Mouse (Mus musculus) stomach, embryonic 14.5 days (tissue): Measurements from ENCODE around the gene Olfr372. TPM values are rescaled to one million over a fixed set of nuclear protein-coding genes. Genes with fewer than 3 reads are reported as not detected.
"Not testable (repeated sequence)": the region's sequence is repeated elsewhere in the genome, so short reads cannot be mapped to it uniquely, and the experiment has no call there.

ENCODE experiments used
- ATAC-seq: fragments of 200-750 bp; cut with Nextera tagmentation; 2 replicates; pipeline ENCODE4 v1.8.0; 2017; ENCODE audit warnings: low read depth, moderate TSS enrichment; ENCODE audit not compliant: insufficient number of reproducible peaks, insufficient read depth, low FRiP score
- H3K27ac ChIP-seq: fragments of 300-500 bp; sonication (generic); 2 replicates; pipeline ENCODE4 v1.5.1; 2014; ENCODE audit warnings: mild to moderate bottlenecking, low read length, moderate library complexity, mixed read lengths
- H3K27me3 ChIP-seq: fragments of 300-500 bp; sonication (generic); 2 replicates; pipeline ENCODE4 v1.6.1; 2014; ENCODE audit warnings: low read length, control low read depth, mixed read lengths; ENCODE audit not compliant: control insufficient read depth, insufficient read depth
- H3K36me3 ChIP-seq: fragments of 300-500 bp; sonication (generic); 2 replicates; pipeline ENCODE4 v1.6.1; 2014; ENCODE audit warnings: mild to moderate bottlenecking, control low read depth, low read length, moderate library complexity, mixed read lengths; ENCODE audit not compliant: control insufficient read depth, insufficient read depth
- H3K4me1 ChIP-seq: fragments of 300-500 bp; sonication (generic); 2 replicates; pipeline ENCODE4 v1.6.1; 2014; ENCODE audit warnings: low read length, control low read depth, mixed read lengths; ENCODE audit not compliant: control insufficient read depth, insufficient read depth
- H3K4me2 ChIP-seq: fragments of 300-500 bp; sonication (generic); replicated peaks from 2 replicates; pipeline ENCODE4 v1.6.1; 2014; ENCODE audit warnings: low read depth, low read length, control low read depth
- H3K4me3 ChIP-seq: fragments of 300-500 bp; sonication (generic); 2 replicates; pipeline ENCODE4 v1.5.1; 2014; ENCODE audit warnings: low read depth, low read length, control low read depth
- H3K9ac ChIP-seq: fragments of 300-500 bp; sonication (generic); replicated peaks from 2 replicates; pipeline ENCODE4 v1.6.1; 2014; ENCODE audit warnings: low read depth, mild to moderate bottlenecking, control low read depth, low read length, moderate library complexity, mixed read lengths
- H3K9me3 ChIP-seq: fragments of 300-500 bp; sonication (generic); 2 replicates; pipeline ENCODE4 v1.6.1; 2016; ENCODE audit warnings: low read depth, low read length, control low read depth; ENCODE audit not compliant: control insufficient read depth
- WGBS: fragments of 180-500 bp; shearing (Covaris S2); extraction: QIAGEN DNeasy Blood & Tissue Kit; methylation state at CpG from one replicate; pipeline ENCODE4 v1.1.7; 2014; 5-methylcytosine and 5-hydroxymethylcytosine counted together
- polyA plus RNA-seq: library from polyadenylated mRNA; unstranded; fragments of >200 nt; fragmentation: Nextera tagmentation; extraction: Ambion mirVana; gene quantifications from 2 replicates; pipeline ENCODE4 v1.2.1, GENCODE M21; 2014

Gene Olfr372
- not detected in 2 replicates for polyA plus RNA-seq

GRCm38 (mm10) chr8:72040918-72041317, at the start of gene Olfr372:
Gene Olfr372 (plus strand): TSS chr8:72041218.
- 80% methylated on average over 4 of the region's 4 CpGs for WGBS
- not testable (repeated sequence) for ATAC-seq, H3K4me2 ChIP-seq, H3K9ac ChIP-seq, H3K27me3 ChIP-seq, H3K36me3 ChIP-seq, H3K4me1 ChIP-seq, H3K9me3 ChIP-seq, H3K4me3 ChIP-seq, H3K27ac ChIP-seq

GRCm38 (mm10) chr8:71999434-71999833, 41.6 kb upstream of the Olfr372 start:
- H3K27ac ChIP-seq: no peak overlapping the region

GRCm38 (mm10) chr8:72000223-72000622, 40.8 kb upstream of the Olfr372 start:
- H3K27me3 ChIP-seq: no peaks in the 10 kb centered on the region
- H3K36me3 ChIP-seq: no peaks in the 10 kb centered on the region
- H3K9ac ChIP-seq: no peak overlapping the region
- H3K9me3 ChIP-seq: no peaks in the 10 kb centered on the region
- WGBS: 56% methylated on average over 3 of the region's 3 CpGs
- no peak overlapping the region for H3K4me3 ChIP-seq
- no peaks in the 10 kb centered on the region for H3K4me1 ChIP-seq
- no peak for ATAC-seq
- H3K4me2 ChIP-seq: no peak overlapping the region
- no peak overlapping the region for H3K27ac ChIP-seq

More at GRCm38 (mm10) chr8:71999434-71999833, 41.6 kb upstream of the Olfr372 start:
- 80% methylated on average over 1 of the region's 1 CpGs for WGBS
- Histone ChIP-seq H3K4me3 (no peak overlapping the region), H3K27me3 (no peaks in the 10 kb centered on the region), H3K9me3 (no peaks in the 10 kb centered on the region), H3K36me3 (no peaks in the 10 kb centered on the region), H3K9ac (no peak overlapping the region), H3K4me2 (no peak overlapping the region), H3K4me1 (no peaks in the 10 kb centered on the region)
- no peak for ATAC-seq

- Histone ChIP-seq H3K4me2 (no peak overlapping the region), H3K4me1 (no peaks in the 10 kb centered on the region), H3K9me3 (no peaks in the 10 kb centered on the region), H3K27ac (no peak overlapping the region), H3K9ac (no peak overlapping the region), H3K36me3 (no peaks in the 10 kb centered on the region), H3K27me3 (no peaks in the 10 kb centered on the region), H3K4me3 (no peak overlapping the region)
- no peak for ATAC-seq
Measured at GRCm38 (mm10) chr8:72002942-72003341, 38.1 kb upstream of the Olfr372 start.

GRCm38 (mm10) chr8:72005912-72006311, 35.1 kb upstream of the Olfr372 start:
- Histone ChIP-seq H3K36me3 (no peaks in the 10 kb centered on the region), H3K27me3 (no peaks in the 10 kb centered on the region), H3K9ac (no peak overlapping the region), H3K4me1 (no peaks in the 10 kb centered on the region), H3K4me2 (no peak overlapping the region), H3K9me3 (no peaks in the 10 kb centered on the region), H3K27ac (no peak overlapping the region), H3K4me3 (no peak overlapping the region)
- ATAC-seq: no peak
- 81% methylated on average over 3 of the region's 3 CpGs for WGBS

- no peak for ATAC-seq
- Histone ChIP-seq H3K36me3 (no peaks in the 10 kb centered on the region), H3K9ac (no peak overlapping the region), H3K4me2 (no peak overlapping the region), H3K4me3 (no peak overlapping the region), H3K9me3 (no peaks in the 10 kb centered on the region), H3K27me3 (no peaks in the 10 kb centered on the region), H3K27ac (no peak overlapping the region), H3K4me1 (no peaks in the 10 kb centered on the region)
- 70% methylated on average over 1 of the region's 1 CpGs for WGBS
Measured at GRCm38 (mm10) chr8:72006763-72007162, 34.3 kb upstream of the Olfr372 start.

GRCm38 (mm10) chr8:72008134-72008641, 32.8 kb upstream of the Olfr372 start:
- no peaks in the 10 kb centered on the region for H3K27me3 ChIP-seq
- no peak overlapping the region for H3K9ac ChIP-seq
- WGBS: 65% methylated on average over 3 of the region's 3 CpGs
- H3K27ac ChIP-seq: no peak overlapping the region
- no peak for ATAC-seq
- no peak overlapping the region for H3K4me3 ChIP-seq
- H3K9me3 ChIP-seq: no peaks in the 10 kb centered on the region
- no peaks in the 10 kb centered on the region for H3K36me3 ChIP-seq
- H3K4me1 ChIP-seq: no peaks in the 10 kb centered on the region
- H3K4me2 ChIP-seq: no peak overlapping the region

GRCm38 (mm10) chr8:72009473-72009872, 31.5 kb upstream of the Olfr372 start, which contains the start of gene Cyp4f18:
Gene Cyp4f18 (minus strand): TSS chr8:72009626.
- no peak for ATAC-seq
- no peak within 1 kb of the TSS for H3K27ac ChIP-seq
- 66% methylated on average over 3 of the region's 3 CpGs for WGBS

More at GRCm38 (mm10) chr8:72009473-72009872, 31.5 kb upstream of the Olfr372 start, which contains the start of gene Cyp4f18:
- Histone ChIP-seq H3K4me2 (no peak within 1 kb of the TSS), H3K4me1 (no peaks in the 10 kb centered on the region), H3K27me3 (no peaks in the 10 kb centered on the region), H3K9ac (no peak within 1 kb of the TSS), H3K4me3 (no peak within 1 kb of the TSS), H3K9me3 (no peaks in the 10 kb centered on the region), H3K36me3 (no peaks in the 10 kb centered on the region)
